Mouse (Mus musculus) stomach, embryonic 16.5 days (tissue): Measurements from ENCODE around the gene Aebp1. TPM values are rescaled to one million over a fixed set of nuclear protein-coding genes. Genes with fewer than 3 reads are reported as not detected.
"Not testable (repeated sequence)": the region's sequence is repeated elsewhere in the genome, so short reads cannot be mapped to it uniquely, and the experiment has no call there.

Experiments
- ATAC-seq: fragments of 200-750 bp; cut with Nextera tagmentation; 2 replicates; pipeline ENCODE4 v1.8.0; 2017; ENCODE audit warnings: moderate number of reproducible peaks, moderate TSS enrichment; ENCODE audit not compliant: insufficient read depth, low FRiP score
- H3K27ac ChIP-seq: fragments of 300-500 bp; sonication (generic); 2 replicates; pipeline ENCODE4 v1.5.1; 2014; ENCODE audit warnings: low read length
- H3K27me3 ChIP-seq: fragments of 300-500 bp; sonication (generic); 2 replicates; pipeline ENCODE4 v1.6.1; 2014; ENCODE audit warnings: low read length, control low read depth, mixed read lengths; ENCODE audit not compliant: control insufficient read depth, insufficient read depth
- H3K36me3 ChIP-seq: fragments of 300-500 bp; sonication (generic); 2 replicates; pipeline ENCODE4 v1.6.1; 2014; ENCODE audit warnings: low read length; ENCODE audit not compliant: control insufficient read depth, insufficient read depth
- H3K4me1 ChIP-seq: fragments of 300-500 bp; sonication (generic); 2 replicates; pipeline ENCODE4 v1.6.1; 2014; ENCODE audit warnings: low read length, control low read depth, mixed read lengths; ENCODE audit not compliant: control insufficient read depth, insufficient read depth
- H3K4me2 ChIP-seq: fragments of 300-500 bp; sonication (generic); 2 replicates; pipeline ENCODE4 v1.6.1; 2014; ENCODE audit warnings: low read depth, low read length, mixed read lengths
- H3K4me3 ChIP-seq: fragments of 300-500 bp; sonication (generic); replicated peaks from 2 replicates; pipeline ENCODE4 v1.5.1; 2014; ENCODE audit warnings: mild to moderate bottlenecking, low read length
- H3K9ac ChIP-seq: fragments of 300-500 bp; sonication (generic); 2 replicates; pipeline ENCODE4 v1.6.1; 2014; ENCODE audit warnings: low read length
- H3K9me3 ChIP-seq: fragments of 300-500 bp; sonication (generic); replicated peaks from 2 replicates; pipeline ENCODE4 v1.6.1; 2016; ENCODE audit warnings: low read length, control low read depth; ENCODE audit not compliant: control insufficient read depth
- WGBS: fragments of 180-500 bp; shearing (Covaris S2); extraction: QIAGEN DNeasy Blood & Tissue Kit; methylation state at CpG from one replicate; pipeline ENCODE4 v1.1.7; 2014; 5-methylcytosine and 5-hydroxymethylcytosine counted together
- polyA plus RNA-seq: library from polyadenylated mRNA; unstranded; fragments of >200 nt; fragmentation: Nextera tagmentation; extraction: Ambion mirVana; gene quantifications from 2 replicates; pipeline ENCODE4 v1.2.1, GENCODE M21; 2015

Gene Aebp1
- polyA plus RNA-seq, 1 experiment from 2014 or later, result 50.6 TPM

GRCm38 (mm10) chr11:5878661-5879060, 16.9 kb downstream of the Aebp1 start:
- Histone ChIP-seq H3K4me3 (peak overlapping the region; percentile 79), H3K4me1 (peaks cover 10% of the 10 kb centered on the region), H3K27ac (peak overlapping the region; percentile 90), H3K9ac (peak overlapping the region; percentile 78), H3K4me2 (peak overlapping the region; percentile 75), H3K27me3 (no peaks in the 10 kb centered on the region), H3K9me3 (0 out of 2 replicates have a peak, but pooled peaks cover 2% of the 10 kb centered on the region), H3K36me3 (no peaks in the 10 kb centered on the region; the same call in 1 of the 2 replicates)
- 24% methylated on average over 8 of the region's 8 CpGs for WGBS
- no peak for ATAC-seq

GRCm38 (mm10) chr11:5879905-5880304, 18.2 kb downstream of the Aebp1 start:
- no peak for ATAC-seq
- Histone ChIP-seq H3K9ac (no peak overlapping the region), H3K9me3 (0 out of 2 replicates have a peak, but pooled peaks cover 2% of the 10 kb centered on the region), H3K36me3 (no peaks in the 10 kb centered on the region), H3K27ac (no peak overlapping the region), H3K4me1 (peaks cover 10% of the 10 kb centered on the region), H3K27me3 (no peaks in the 10 kb centered on the region), H3K4me2 (no peak overlapping the region), H3K4me3 (no peak overlapping the region)
- WGBS, result 56% methylated on average over 5 of the region's 5 CpGs

GRCm38 (mm10) chr11:5882518-5882917, 20.8 kb downstream of the Aebp1 start:
- H3K27me3 ChIP-seq, result no peaks in the 10 kb centered on the region
- no peak overlapping the region for H3K4me2 ChIP-seq
- no peaks in the 10 kb centered on the region for H3K36me3 ChIP-seq
- no peaks in the 10 kb centered on the region for H3K4me1 ChIP-seq
- no peak overlapping the region for H3K27ac ChIP-seq
- H3K4me3 ChIP-seq, result no peak overlapping the region
- 0 out of 2 replicates have a peak, but pooled peaks cover 2% of the 10 kb centered on the region for H3K9me3 ChIP-seq
- H3K9ac ChIP-seq, result no peak overlapping the region
- no peak for ATAC-seq
- WGBS, result 64% methylated on average over 8 of the region's 8 CpGs

GRCm38 (mm10) chr11:5886187-5886586, 24.4 kb downstream of the Aebp1 start:
- H3K9me3 ChIP-seq, result no peaks in the 10 kb centered on the region
- no peak; the same call in 1 of the 2 replicates for ATAC-seq
- no peaks in the 10 kb centered on the region for H3K36me3 ChIP-seq
- no peak overlapping the region for H3K9ac ChIP-seq
- H3K4me1 ChIP-seq, result peaks cover 4% of the 10 kb centered on the region; the same call in 1 of the 2 replicates
- no peak overlapping the region for H3K4me2 ChIP-seq
- H3K4me3 ChIP-seq, result no peak overlapping the region
- 16% methylated on average over 9 of the region's 9 CpGs for WGBS
- H3K27me3 ChIP-seq, result no peaks in the 10 kb centered on the region
- no peak overlapping the region for H3K27ac ChIP-seq

- Histone ChIP-seq H3K9ac (no peak overlapping the region), H3K27ac (no peak overlapping the region), H3K4me2 (no peak overlapping the region), H3K9me3 (no peaks in the 10 kb centered on the region), H3K27me3 (no peaks in the 10 kb centered on the region), H3K4me3 (no peak overlapping the region), H3K4me1 (peaks cover 4% of the 10 kb centered on the region; the same call in 1 of the 2 replicates), H3K36me3 (no peaks in the 10 kb centered on the region)
- 55% methylated on average over 5 of the region's 5 CpGs for WGBS
- ATAC-seq, result no peak
Measured at GRCm38 (mm10) chr11:5887250-5887649, 25.5 kb downstream of the Aebp1 start.

- H3K9me3 ChIP-seq, ATAC-seq, H3K36me3 ChIP-seq, H3K4me2 ChIP-seq, H3K9ac ChIP-seq, H3K27ac ChIP-seq, H3K27me3 ChIP-seq, H3K4me1 ChIP-seq, H3K4me3 ChIP-seq: not testable (repeated sequence)
- 66% methylated on average over 4 of the region's 5 CpGs for WGBS
Measured at GRCm38 (mm10) chr11:5888563-5888962, 26.8 kb downstream of the Aebp1 start.

GRCm38 (mm10) chr11:5892151-5892591, 30.4 kb downstream of the Aebp1 start:
- no peak overlapping the region for H3K9ac ChIP-seq
- peaks cover 10% of the 10 kb centered on the region; the same call in 1 of the 2 replicates for H3K4me1 ChIP-seq
- peak; percentile 65; the same call in 1 of the 2 replicates for ATAC-seq
- no peak overlapping the region for H3K4me2 ChIP-seq
- H3K9me3 ChIP-seq, result no peaks in the 10 kb centered on the region
- no peaks in the 10 kb centered on the region for H3K27me3 ChIP-seq
- 22% methylated on average over 8 of the region's 8 CpGs for WGBS
- no peak overlapping the region for H3K4me3 ChIP-seq
- no peaks in the 10 kb centered on the region for H3K36me3 ChIP-seq
- no peak overlapping the region for H3K27ac ChIP-seq

- no peaks in the 10 kb centered on the region for H3K36me3 ChIP-seq
- no peaks in the 10 kb centered on the region for H3K27me3 ChIP-seq
- H3K9me3 ChIP-seq, result no peaks in the 10 kb centered on the region
- no peak overlapping the region for H3K27ac ChIP-seq
- 33% methylated on average over 4 of the region's 4 CpGs for WGBS
- H3K4me3 ChIP-seq, result no peak overlapping the region
- no peak; the same call in 1 of the 2 replicates for ATAC-seq
- peaks cover 17% of the 10 kb centered on the region for H3K4me1 ChIP-seq
- H3K4me2 ChIP-seq, result no peak overlapping the region
- H3K9ac ChIP-seq, result no peak overlapping the region
Measured at GRCm38 (mm10) chr11:5892810-5893368, 31.1 kb downstream of the Aebp1 start.

- 77% methylated on average over 6 of the region's 6 CpGs for WGBS
- H3K9ac ChIP-seq, result peak overlapping the region; percentile 5; the same call in 1 of the 2 replicates
- no peaks in the 10 kb centered on the region for H3K9me3 ChIP-seq
- no peaks in the 10 kb centered on the region for H3K36me3 ChIP-seq
- H3K4me1 ChIP-seq, result peaks cover 22% of the 10 kb centered on the region
- no peak overlapping the region for H3K4me2 ChIP-seq
- H3K27me3 ChIP-seq, result no peaks in the 10 kb centered on the region
- no peak overlapping the region for H3K27ac ChIP-seq
- H3K4me3 ChIP-seq, result no peak overlapping the region
- no peak for ATAC-seq
Measured at GRCm38 (mm10) chr11:5893807-5894206, 32.1 kb downstream of the Aebp1 start.
